Mouse (Mus musculus) lung, adult 2 months (tissue): ENCODE results near the gene Kri1.

Experiments used
- CTCF ChIP-seq: fragments of 200-500 bp; IDR thresholded peaks from 2 replicates; pipeline ENCODE4 v1.5.1; 2011; ENCODE audit warnings: mild to moderate bottlenecking, low read length, control low read depth; ENCODE audit not compliant: insufficient read depth
- POLR2A ChIP-seq: fragments of 200-500 bp; IDR thresholded peaks from 2 replicates; pipeline ENCODE4 v1.6.1; 2011; ENCODE audit warnings: low read depth, mild to moderate bottlenecking, control low read depth, low read length, borderline replicate concordance; ENCODE audit errors: extremely low read depth

DNA sequence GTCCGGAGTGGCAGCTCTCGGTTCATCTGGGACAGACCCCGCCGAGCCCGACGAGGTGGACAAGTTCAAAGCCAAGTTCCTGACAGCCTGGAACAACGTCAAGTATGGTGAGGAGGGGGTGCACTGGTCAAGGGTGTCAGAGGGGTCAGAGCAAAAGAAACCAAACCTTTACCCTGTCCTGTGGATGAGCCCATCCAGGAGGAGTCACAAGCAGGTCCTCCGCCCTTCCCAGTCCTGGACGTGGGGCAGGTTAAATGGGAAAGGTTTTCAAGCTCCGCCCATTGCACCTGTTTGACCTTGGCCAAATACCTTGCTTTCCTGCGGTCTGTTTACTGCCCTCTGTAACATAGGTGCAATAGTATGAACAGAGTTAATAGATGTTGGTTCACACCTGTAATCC lies 22.2 kb downstream of the Kri1 start:
- TF ChIP-seq CTCF (no peak), POLR2A (no peak)
